Mouse (Mus musculus) layer of hippocampus, postnatal 25 days (tissue): Measurements from ENCODE around the gene Nfib. TPM values are rescaled to one million over a fixed set of nuclear protein-coding genes. Genes with fewer than 3 reads are reported as not detected.

Experiments
- DNase-seq, 2 experiments: peaks; one replicate each; pipeline ENCODE4 v3.0.0; 2022; ENCODE audit warnings: mixed read lengths in 2 of 2, low spot score in 1 of 2; ENCODE audit errors: extremely low spot score in 1 of 2
- total RNA-seq, 2 experiments: library from RNA; stranded (reverse); gene quantifications; 2 replicates each; pipeline ENCODE4 v1.2.3; 2021

Gene Nfib
- total RNA-seq, 2 experiments from 2014 or later, result 163 to 199 TPM

DNA sequence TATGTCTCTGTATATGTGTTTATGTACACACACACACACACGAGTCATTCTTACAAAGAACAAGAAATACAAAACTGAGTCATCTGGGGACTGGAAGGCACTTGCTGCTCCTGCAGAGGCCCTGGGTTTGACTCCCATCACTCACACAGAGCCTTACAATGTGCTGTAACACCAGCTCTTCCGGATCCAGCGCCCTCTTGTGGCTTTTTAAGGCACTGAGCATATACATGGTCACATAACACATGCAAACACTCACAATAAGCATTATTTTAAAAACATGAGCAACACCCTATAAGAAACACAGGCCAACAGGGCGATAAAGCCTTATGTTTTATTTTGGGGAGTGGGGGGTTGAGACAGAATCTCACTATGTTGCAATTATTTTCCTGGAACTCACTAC lies 226.2 kb downstream of the Nfib start:
- DNase-seq, result no peak

DNA sequence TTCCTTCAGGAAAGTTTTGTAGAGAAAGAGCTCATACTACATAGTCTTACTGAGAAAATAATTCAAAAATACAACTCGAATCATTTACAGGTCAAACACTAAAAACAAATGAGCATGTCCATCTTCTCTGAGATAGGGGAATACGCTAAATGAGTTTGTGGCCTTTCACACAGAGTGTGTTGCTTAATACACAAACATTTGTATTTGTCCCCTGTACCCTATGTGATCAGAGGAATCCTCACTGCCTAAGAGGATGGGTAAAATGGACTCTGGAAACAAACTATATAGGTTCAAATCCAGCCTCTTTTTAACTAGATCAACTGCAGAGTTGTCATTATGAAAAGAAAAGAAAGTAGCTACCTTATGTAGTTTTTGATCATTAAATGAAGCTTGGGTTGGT lies 227.8 kb downstream of the Nfib start:
- DNase-seq, result no peak

GRCm38 (mm10) chr4:82476411-82476810 lies 229.1 kb downstream of the Nfib start:
- no peak for DNase-seq

GRCm38 (mm10) chr4:82474334-82474733 lies 231.2 kb downstream of the Nfib start:
- no peak for DNase-seq

DNA sequence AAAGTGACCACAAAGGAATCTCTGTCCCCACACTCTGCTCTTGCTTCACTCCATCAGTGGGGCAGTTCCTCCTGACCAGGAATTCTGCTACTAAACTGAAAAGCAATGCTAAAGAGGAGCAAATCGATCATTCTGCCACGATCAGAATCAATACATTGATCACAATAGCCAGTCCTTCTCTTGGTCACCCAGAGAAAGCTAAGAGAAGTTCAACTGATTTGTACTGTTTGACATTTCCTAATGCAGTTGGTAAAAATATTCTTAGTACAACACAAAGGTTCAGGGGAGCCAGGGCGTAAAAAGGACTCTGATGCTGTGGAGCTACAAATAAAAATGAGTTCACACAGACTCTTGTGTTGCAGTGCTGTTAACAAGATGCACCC lies 234.6 kb downstream of the Nfib start:
- no peak for DNase-seq

DNA sequence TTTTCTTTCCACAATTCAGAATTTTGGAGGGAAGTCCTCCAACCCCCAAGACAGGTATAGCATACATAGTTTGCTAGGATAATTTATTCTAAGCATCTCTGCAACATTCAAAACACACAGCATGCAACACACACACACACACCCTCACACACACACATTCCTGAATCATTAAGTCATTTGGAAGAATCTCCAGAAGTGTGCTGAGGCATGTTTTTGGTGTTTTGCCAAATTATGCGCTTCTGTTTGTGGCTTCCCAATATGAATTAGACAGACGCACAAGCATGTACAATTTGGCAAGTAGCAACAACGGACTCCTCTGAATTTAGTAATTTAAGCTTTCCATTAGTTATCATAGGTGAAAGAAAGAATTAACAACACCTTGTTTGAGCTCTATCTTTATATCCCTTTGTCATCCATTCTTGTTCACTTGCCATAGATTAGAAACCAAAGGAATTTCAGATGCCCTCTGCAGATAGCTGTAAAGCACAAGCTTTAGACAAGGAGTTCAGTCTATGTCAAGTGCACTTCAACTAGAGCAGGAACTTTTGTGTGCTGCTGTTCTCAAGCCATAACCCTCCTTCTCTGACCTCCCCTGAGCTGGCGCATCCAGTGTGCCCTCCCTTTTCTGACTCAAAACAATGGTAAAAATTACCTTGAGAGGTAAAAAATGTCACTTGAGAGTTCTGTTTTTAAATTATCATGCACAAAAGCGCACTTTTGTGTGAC lies 235.2 kb downstream of the Nfib start:
- DNase-seq, result no peak

DNA sequence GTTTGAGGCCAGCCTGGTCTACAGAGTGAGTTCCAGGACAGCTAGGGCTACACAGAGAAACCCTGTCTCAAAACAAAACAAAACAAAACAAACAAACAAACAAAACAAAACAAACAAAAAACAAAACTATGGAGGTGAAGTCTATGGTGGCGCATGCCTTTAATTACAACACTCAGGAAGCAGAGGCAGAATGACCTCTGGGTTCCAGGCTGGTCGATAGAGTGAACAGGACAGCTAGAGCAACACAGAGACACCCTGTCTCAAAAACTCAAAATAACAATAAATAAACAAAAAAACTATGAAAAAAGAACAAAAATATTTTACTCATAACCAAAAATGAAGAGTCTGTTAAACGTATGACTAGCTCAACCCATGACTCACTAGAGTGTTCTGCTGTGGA lies 236.6 kb downstream of the Nfib start:
- no peak for DNase-seq

GRCm38 (mm10) chr4:82466717-82467116 lies 238.8 kb downstream of the Nfib start:
- no peak for DNase-seq

GRCm38 (mm10) chr4:82466144-82466543 lies 239.4 kb downstream of the Nfib start:
- no peak for DNase-seq

- peak in 1 of 2 experiments; percentile 34 for DNase-seq
Measured at GRCm38 (mm10) chr4:82464051-82464632, 241.4 kb downstream of the Nfib start.

GRCm38 (mm10) chr4:82463189-82463715 lies 242.3 kb downstream of the Nfib start:
- DNase-seq, result no peak

DNA sequence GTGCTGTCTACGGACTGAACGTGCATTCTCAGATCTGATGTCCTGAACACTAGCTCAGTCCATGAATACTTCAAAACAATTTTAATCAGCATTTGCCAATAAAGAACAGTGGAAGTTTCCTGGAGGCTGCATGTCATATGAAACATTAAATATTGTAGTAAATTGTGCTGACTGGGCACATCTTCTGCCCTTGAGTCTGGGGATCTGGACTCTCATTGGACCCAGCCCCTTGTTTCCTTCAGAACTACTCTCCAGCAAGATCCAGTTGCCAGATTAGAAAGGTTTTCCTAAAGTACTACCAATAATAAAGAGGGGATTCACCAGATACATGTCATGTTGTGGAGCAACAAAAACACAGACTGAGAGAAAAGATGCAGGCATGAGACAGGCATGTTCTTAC lies 243.9 kb downstream of the Nfib start:
- DNase-seq, result no peak

GRCm38 (mm10) chr4:82458895-82459294 lies 246.7 kb downstream of the Nfib start:
- no peak for DNase-seq

GRCm38 (mm10) chr4:82456908-82457307 lies 248.6 kb downstream of the Nfib start:
- no peak for DNase-seq

DNA sequence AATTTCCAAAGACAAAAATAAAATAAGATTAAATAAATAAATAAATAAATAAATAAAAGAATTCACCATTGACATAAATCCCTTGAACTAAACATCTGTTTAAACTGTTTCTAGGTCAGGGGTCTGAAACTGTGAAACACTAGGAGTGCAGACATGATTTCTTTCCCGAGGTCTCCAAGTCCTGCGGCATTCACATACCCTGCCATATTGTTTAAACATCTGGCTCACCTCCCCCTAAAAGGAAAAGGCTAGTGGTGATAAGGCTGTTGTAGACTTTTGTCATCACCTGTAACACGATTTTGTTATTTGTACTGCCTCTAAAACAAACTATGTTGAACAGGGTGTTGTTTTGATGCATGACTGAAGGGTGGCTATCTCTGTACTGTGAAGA lies 249.2 kb downstream of the Nfib start:
- no peak for DNase-seq

GRCm38 (mm10) chr4:82455617-82456322 lies 249.8 kb downstream of the Nfib start:
- no peak for DNase-seq

DNA sequence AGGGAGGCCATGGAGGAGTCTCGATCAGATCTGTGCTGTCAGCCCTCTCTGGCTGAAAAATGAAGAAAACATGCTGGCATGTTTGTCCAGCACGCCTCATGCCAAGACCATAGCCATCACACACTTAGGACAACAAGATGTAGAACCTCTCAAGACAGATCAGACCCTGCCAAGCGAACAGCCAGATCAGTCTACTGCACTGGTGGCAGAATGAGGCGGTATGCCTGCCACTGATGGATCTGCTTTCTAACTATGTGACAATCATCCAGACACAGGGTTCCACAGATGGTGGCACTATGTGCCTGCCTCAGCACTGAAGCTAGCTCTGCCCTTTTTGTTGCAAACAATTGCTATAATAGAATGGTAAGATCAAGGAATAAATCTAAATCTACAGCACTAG lies 250.6 kb downstream of the Nfib start:
- DNase-seq, result no peak

- DNase-seq, result no peak
Measured at GRCm38 (mm10) chr4:82453341-82453740, 252.2 kb downstream of the Nfib start.

DNA sequence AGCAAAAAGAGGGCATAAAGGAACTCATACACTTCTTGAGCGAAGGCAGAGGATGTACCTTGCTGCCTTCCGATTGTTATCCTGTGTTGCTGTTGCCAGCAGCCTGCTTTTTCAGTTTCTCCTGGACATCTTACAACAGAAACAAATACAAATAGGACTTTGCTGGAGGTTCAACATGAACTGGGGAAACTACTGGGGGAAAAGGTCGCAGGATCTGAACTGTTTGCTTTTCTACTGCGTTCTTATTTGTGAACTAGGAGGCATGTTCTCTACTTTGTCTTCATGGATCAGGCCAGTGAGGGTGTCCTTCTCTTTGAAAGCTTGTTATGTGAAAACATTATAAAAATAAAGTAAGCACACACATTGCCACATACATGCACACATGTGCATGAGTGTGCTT lies 252.6 kb downstream of the Nfib start:
- DNase-seq, result no peak

DNA sequence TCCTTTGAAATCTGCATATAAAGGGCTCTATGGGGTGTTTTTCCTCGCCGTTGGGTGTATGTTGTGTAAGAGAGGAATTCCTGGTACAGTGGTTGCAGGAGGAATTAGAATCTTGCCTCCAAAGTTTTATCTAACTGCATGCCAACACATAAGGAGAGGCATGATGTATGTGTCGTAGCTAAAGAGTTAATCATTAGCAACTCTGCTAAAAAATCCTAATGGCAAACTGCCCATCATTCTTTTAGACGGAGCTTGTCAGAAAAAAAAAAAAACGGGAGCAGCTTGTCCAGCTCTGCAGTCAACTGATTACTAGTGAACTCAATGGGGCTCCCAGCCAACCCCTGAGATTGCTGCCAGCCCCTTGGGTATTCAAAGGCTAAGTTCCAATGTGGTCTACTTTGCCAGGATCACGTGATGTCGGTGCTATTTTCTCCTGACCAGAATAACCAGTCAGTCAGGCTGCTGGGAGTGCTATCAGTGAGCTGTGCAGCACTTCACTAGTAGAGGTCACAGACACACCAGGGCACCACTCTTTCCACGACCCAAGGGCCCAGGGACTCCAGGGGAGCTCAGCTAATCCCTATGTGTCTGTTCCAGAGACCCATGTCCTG lies 258.4 kb downstream of the Nfib start:
- DNase-seq, result peak in 1 of 2 experiments; percentile 67

GRCm38 (mm10) chr4:82444078-82444477 lies 261.5 kb downstream of the Nfib start:
- no peak for DNase-seq
